Mouse (Mus musculus): ENCODE results near the gene Pmis2. TPM values are rescaled to one million over a fixed set of nuclear protein-coding genes. Genes with fewer than 3 reads are reported as not detected.

Pmis2 gene
- total and polyA plus RNA-seq, 2 experiments = not detected

DNA sequence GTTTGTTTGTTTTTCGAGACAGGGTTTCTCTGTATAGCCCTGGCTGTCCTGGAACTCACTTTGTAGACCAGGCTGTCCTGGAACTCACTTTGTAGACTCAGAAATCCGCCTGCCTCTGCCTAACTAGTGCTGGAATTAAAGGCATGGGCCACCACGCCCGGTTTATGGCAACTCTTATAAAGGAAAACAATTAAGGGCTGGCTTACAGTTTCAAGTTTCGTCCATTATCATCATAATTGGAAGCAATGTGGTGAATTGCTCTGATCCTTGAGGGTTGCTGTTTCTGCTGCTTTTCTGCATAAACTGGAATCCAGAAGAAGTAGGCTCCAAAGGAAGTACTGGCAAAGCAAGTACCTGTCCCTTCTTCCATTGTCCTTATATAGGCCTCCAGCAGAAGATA is 44.8 kb downstream of the Pmis2 start:
- no peak overlapping the region for H3K27ac ChIP-seq (replicated peaks; ENCODE audit: insufficient read depth, low read depth, low read length)
- 88% methylated on average over 5 of the region's 5 CpGs for WGBS
- H3K4me1 ChIP-seq (ENCODE audit: control insufficient read depth, insufficient read depth, low read length) = peaks cover 7% of the 10 kb centered on the region
- peaks cover 18% of the 10 kb centered on the region; the same call in 1 of the 2 replicates for H3K36me3 ChIP-seq (ENCODE audit: control insufficient read depth, insufficient read depth, low read length)
- H3K79me2 ChIP-seq (ENCODE audit: control insufficient read depth, insufficient read depth, low read length) = peaks cover 25% of the 10 kb centered on the region
- TF ChIP-seq POLR2A (IDR thresholded peaks at IDR 0.05; ENCODE audit: extremely low read depth, insufficient read depth, low read length) = no peak
- no peaks in the 10 kb centered on the region for H3K27me3 ChIP-seq (ENCODE audit: control insufficient read depth, insufficient read depth, low read length)
- no peak for DNase-seq (ENCODE audit: extremely low read depth, low read depth, low spot score)
- no peak overlapping the region for H3K4me3 ChIP-seq (ENCODE audit: insufficient read depth, low read depth, low read length)
- no peak overlapping the region for H3K9ac ChIP-seq (ENCODE audit: low read depth, low read length)

- TF ChIP-seq CTCF (IDR thresholded peaks at IDR 0.05; ENCODE audit: low read depth, low read length) = no peak
- TF ChIP-seq POLR2A (IDR thresholded peaks at IDR 0.05; ENCODE audit: extremely low read depth, insufficient read depth, low read length) = peak; percentile 52; the same call in 1 of the 2 replicates
- peaks cover 12% of the 10 kb centered on the region for H3K4me1 ChIP-seq (ENCODE audit: control insufficient read depth, insufficient read depth, low read length)
- under 1% methylated on average over 44 of the region's 44 CpGs for WGBS
- DNase-seq (ENCODE audit: extremely low read depth, low read depth, low spot score) = peak; percentile 90
- H3K4me3 ChIP-seq (ENCODE audit: insufficient read depth, low read depth, low read length) = peak within 1 kb of the TSS; percentile 97
- H3K36me3 ChIP-seq (ENCODE audit: control insufficient read depth, insufficient read depth, low read length) = peaks cover 22% of the 10 kb centered on the region
- H3K9ac ChIP-seq (ENCODE audit: low read depth, low read length) = peak within 1 kb of the TSS; percentile 97
- H3K27ac ChIP-seq (replicated peaks; ENCODE audit: insufficient read depth, low read depth, low read length) = peak within 1 kb of the TSS; percentile 99
- no peaks in the 10 kb centered on the region for H3K27me3 ChIP-seq (ENCODE audit: control insufficient read depth, insufficient read depth, low read length)
- peaks cover 25% of the 10 kb centered on the region for H3K79me2 ChIP-seq (ENCODE audit: control insufficient read depth, insufficient read depth, low read length)
These were observed 45.6 kb downstream of the Pmis2 start, which contains the start of gene Cox6b1 for GRCm38 (mm10) chr7:30625530-30626384. Gene Cox6b1, minus strand, starts transcription at chr7:30626151.

Other genes starting within 250 kb of the Pmis2 start
Only the 30 nearest of the 32 such genes appear.
- gene Aplp1, start 226.1 kb downstream of the Pmis2 start, total RNA-seq (2014; rRNA removed) = 0.18 and 0.74 TPM in 2 replicates
- gene Aplp1, start 226.1 kb downstream of the Pmis2 start, polyA plus RNA-seq (2012; rRNA removed) = 0.65 and 0.70 TPM in 2 replicates
- not detected in 2 replicates for gene Kirrel2, start 213.9 kb downstream of the Pmis2 start, total RNA-seq (2014; rRNA removed)
- gene Kirrel2, start 213.9 kb downstream of the Pmis2 start, polyA plus RNA-seq (2012; rRNA removed) = not detected in 2 replicates
- under 0.01 TPM in 1 of 2 replicates, not detected in the other for gene Nphs1, start 213.3 kb downstream of the Pmis2 start, total RNA-seq (2014; rRNA removed)
- not detected in 2 replicates for gene Nphs1, start 213.3 kb downstream of the Pmis2 start, polyA plus RNA-seq (2012; rRNA removed)
- gene Prodh2, start 178.0 kb downstream of the Pmis2 start, total RNA-seq (2014; rRNA removed) = 220 and 232 TPM in 2 replicates
- 416 and 432 TPM in 2 replicates for gene Prodh2, start 178.0 kb downstream of the Pmis2 start, polyA plus RNA-seq (2012; rRNA removed)
- gene Arhgap33, start 136.5 kb downstream of the Pmis2 start, total RNA-seq (2014; rRNA removed) = 0.07 and 0.37 TPM in 2 replicates
- gene Arhgap33, start 136.5 kb downstream of the Pmis2 start, polyA plus RNA-seq (2012; rRNA removed) = 0.72 and 1.2 TPM in 2 replicates
- gene Hspb6, start 119.4 kb downstream of the Pmis2 start, total RNA-seq (2014; rRNA removed) = 2.2 and 2.5 TPM in 2 replicates
- 22.5 and 29.2 TPM in 2 replicates for gene Hspb6, start 119.4 kb downstream of the Pmis2 start, polyA plus RNA-seq (2012; rRNA removed)
- gene Proser3, start 119.3 kb downstream of the Pmis2 start, total RNA-seq (2014; rRNA removed) = 1.6 and 2.3 TPM in 2 replicates
- gene Proser3, start 119.3 kb downstream of the Pmis2 start, polyA plus RNA-seq (2012; rRNA removed) = 3.2 and 4.5 TPM in 2 replicates
- 2.7 and 4.0 TPM in 2 replicates for gene Lin37, start 111.8 kb downstream of the Pmis2 start, total RNA-seq (2014; rRNA removed)
- 18.8 and 22.4 TPM in 2 replicates for gene Lin37, start 111.8 kb downstream of the Pmis2 start, polyA plus RNA-seq (2012; rRNA removed)
- 12.4 and 16.2 TPM in 2 replicates for gene U2af1l4, start 108.3 kb downstream of the Pmis2 start, total RNA-seq (2014; rRNA removed)
- 31.3 and 34.6 TPM in 2 replicates for gene U2af1l4, start 108.3 kb downstream of the Pmis2 start, polyA plus RNA-seq (2012; rRNA removed)
- 1.9 and 2.8 TPM in 2 replicates for gene Gm49396, start 108.3 kb downstream of the Pmis2 start, total RNA-seq (2014; rRNA removed)
- gene Gm49396, start 108.3 kb downstream of the Pmis2 start, polyA plus RNA-seq (2012; rRNA removed) = 0.70 and 0.91 TPM in 2 replicates
- gene Psenen, start 108.0 kb downstream of the Pmis2 start, total RNA-seq (2014; rRNA removed) = 34.9 and 38.0 TPM in 2 replicates
- gene Psenen, start 108.0 kb downstream of the Pmis2 start, polyA plus RNA-seq (2012; rRNA removed) = 126 and 149 TPM in 2 replicates
- gene Igflr1, start 106.2 kb downstream of the Pmis2 start, total RNA-seq (2014; rRNA removed) = 0.55 TPM in 1 of 2 replicates, not detected in the other
- gene Igflr1, start 106.2 kb downstream of the Pmis2 start, polyA plus RNA-seq (2012; rRNA removed) = 2.3 and 4.2 TPM in 2 replicates
- gene Kmt2b, start 82.9 kb downstream of the Pmis2 start, total RNA-seq (2014; rRNA removed) = 3.4 and 5.0 TPM in 2 replicates
- gene Kmt2b, start 82.9 kb downstream of the Pmis2 start, polyA plus RNA-seq (2012; rRNA removed) = 12.1 and 19.2 TPM in 2 replicates
- 0.18 and 0.87 TPM in 2 replicates for gene Zbtb32, start 72.7 kb downstream of the Pmis2 start, total RNA-seq (2014; rRNA removed)
- 0.58 and 0.61 TPM in 2 replicates for gene Zbtb32, start 72.7 kb downstream of the Pmis2 start, polyA plus RNA-seq (2012; rRNA removed)
- gene Upk1a, start 58.8 kb downstream of the Pmis2 start, total RNA-seq (2014; rRNA removed) = not detected in 2 replicates
- 0.23 and 0.54 TPM in 2 replicates for gene Upk1a, start 58.8 kb downstream of the Pmis2 start, polyA plus RNA-seq (2012; rRNA removed)
- 640 and 781 TPM in 2 replicates for gene Cox6b1, start 45.5 kb downstream of the Pmis2 start, total RNA-seq (2014; rRNA removed)
- 399 and 416 TPM in 2 replicates for gene Cox6b1, start 45.5 kb downstream of the Pmis2 start, polyA plus RNA-seq (2012; rRNA removed)
- gene Etv2, start 35.8 kb downstream of the Pmis2 start, total RNA-seq (2014; rRNA removed) = 0.18 TPM in 1 of 2 replicates, not detected in the other
- gene Etv2, start 35.8 kb downstream of the Pmis2 start, polyA plus RNA-seq (2012; rRNA removed) = not detected in 2 replicates
- gene Rbm42, start 21.3 kb downstream of the Pmis2 start, total RNA-seq (2014; rRNA removed) = 17.1 and 20.7 TPM in 2 replicates
- gene Rbm42, start 21.3 kb downstream of the Pmis2 start, polyA plus RNA-seq (2012; rRNA removed) = 35.8 and 36.7 TPM in 2 replicates
- 4.6 and 4.7 TPM in 2 replicates for gene Haus5, start 6.6 kb downstream of the Pmis2 start, total RNA-seq (2014; rRNA removed)
- 3.7 and 5.3 TPM in 2 replicates for gene Haus5, start 6.6 kb downstream of the Pmis2 start, polyA plus RNA-seq (2012; rRNA removed)
- gene 2200002J24Rik, start 27.3 kb upstream of the Pmis2 start, total RNA-seq (2014; rRNA removed) = 0.34 TPM in 1 of 2 replicates, not detected in the other
- gene 2200002J24Rik, start 27.3 kb upstream of the Pmis2 start, polyA plus RNA-seq (2012; rRNA removed) = not detected in 2 replicates
- 2.6 and 4.4 TPM in 2 replicates for gene Atp4a, start 40.6 kb upstream of the Pmis2 start, total RNA-seq (2014; rRNA removed)
- gene Atp4a, start 40.6 kb upstream of the Pmis2 start, polyA plus RNA-seq (2012; rRNA removed) = 1.3 and 4.2 TPM in 2 replicates
- 124 and 146 TPM in 2 replicates for gene Tmem147, start 57.9 kb upstream of the Pmis2 start, total RNA-seq (2014; rRNA removed)
- gene Tmem147, start 57.9 kb upstream of the Pmis2 start, polyA plus RNA-seq (2012; rRNA removed) = 248 and 335 TPM in 2 replicates
- not detected in 2 replicates for gene Gapdhs, start 72.1 kb upstream of the Pmis2 start, total RNA-seq (2014; rRNA removed)
- 0.50 and 1.3 TPM in 2 replicates for gene Gapdhs, start 72.1 kb upstream of the Pmis2 start, polyA plus RNA-seq (2012; rRNA removed)
- 0.46 and 0.60 TPM in 2 replicates for gene Sbsn, start 79.9 kb upstream of the Pmis2 start, total RNA-seq (2014; rRNA removed)
- gene Sbsn, start 79.9 kb upstream of the Pmis2 start, polyA plus RNA-seq (2012; rRNA removed) = 0.33 and 0.41 TPM in 2 replicates
- gene Dmkn, start 92.2 kb upstream of the Pmis2 start, total RNA-seq (2014; rRNA removed) = not detected in 2 replicates
- gene Dmkn, start 92.2 kb upstream of the Pmis2 start, polyA plus RNA-seq (2012; rRNA removed) = 0.44 TPM in 1 of 2 replicates, not detected in the other
- not detected in 2 replicates for gene Krtdap, start 116.3 kb upstream of the Pmis2 start, total RNA-seq (2014; rRNA removed)
- not detected in 2 replicates for gene Krtdap, start 116.3 kb upstream of the Pmis2 start, polyA plus RNA-seq (2012; rRNA removed)
- gene Ffar2, start 152.2 kb upstream of the Pmis2 start, total RNA-seq (2014; rRNA removed) = 0.09 and 0.13 TPM in 2 replicates
- 0.04 TPM in 1 of 2 replicates, not detected in the other for gene Ffar2, start 152.2 kb upstream of the Pmis2 start, polyA plus RNA-seq (2012; rRNA removed)
- gene Ffar3, start 184.6 kb upstream of the Pmis2 start, total RNA-seq (2014; rRNA removed) = not detected in 2 replicates
- not detected in 2 replicates for gene Ffar3, start 184.6 kb upstream of the Pmis2 start, polyA plus RNA-seq (2012; rRNA removed)
- not detected in 2 replicates for gene Ffar1, start 190.0 kb upstream of the Pmis2 start, total RNA-seq (2014; rRNA removed)
- 0.05 and 0.21 TPM in 2 replicates for gene Ffar1, start 190.0 kb upstream of the Pmis2 start, polyA plus RNA-seq (2012; rRNA removed)
- gene Cd22, start 208.7 kb upstream of the Pmis2 start, total RNA-seq (2014; rRNA removed) = 0.74 and 1.8 TPM in 2 replicates
- 1.4 and 3.7 TPM in 2 replicates for gene Cd22, start 208.7 kb upstream of the Pmis2 start, polyA plus RNA-seq (2012; rRNA removed)

Data from liver, adult 2 months (tissue).